Mouse (Mus musculus) lung, postnatal 14 days (tissue): ENCODE results near the gene Fibp.
A peak's percentile ranks its signal among the peaks of the same experiment; 100 is the strongest.
"Not testable (repeated sequence)": the region's sequence is repeated elsewhere in the genome, so short reads cannot be mapped to it uniquely, and the experiment has no call there.

ENCODE experiments used
- DNase-seq: peaks from one replicate; pipeline ENCODE4 v3.0.0; 2021

Fibp gene

GRCm38 (mm10) chr19:5466916-5467500 lies 6.6 kb downstream of the Fibp start:
- DNase-seq = no peak

- DNase-seq = no peak
These were observed 8.0 kb downstream of the Fibp start, which contains the start of gene Ctsw for GRCm38 (mm10) chr19:5468374-5468773. Ctsw (minus strand) TSS chr19:5468507.

GRCm38 (mm10) chr19:5471846-5472245 lies 11.4 kb downstream of the Fibp start:
- DNase-seq = no peak

GRCm38 (mm10) chr19:5472857-5473256 lies 12.4 kb downstream of the Fibp start:
- no peak for DNase-seq

- peak; percentile 89 for DNase-seq
These were observed 13.3 kb downstream of the Fibp start, which contains the start of gene Efemp2 for GRCm38 (mm10) chr19:5473720-5474119. Efemp2 (plus strand) TSS chr19:5473954.

GRCm38 (mm10) chr19:5474281-5475068 lies 14.1 kb downstream of the Fibp start:
- DNase-seq = peak; percentile 53

GRCm38 (mm10) chr19:5475069-5475714 lies 14.8 kb downstream of the Fibp start:
- no peak for DNase-seq

- no peak for DNase-seq
These were observed 16.7 kb downstream of the Fibp start for GRCm38 (mm10) chr19:5477004-5477667.

GRCm38 (mm10) chr19:5477668-5478300 lies 17.4 kb downstream of the Fibp start:
- DNase-seq = no peak

- DNase-seq = no peak
These were observed 19.6 kb downstream of the Fibp start for GRCm38 (mm10) chr19:5480016-5480415.

GRCm38 (mm10) chr19:5481398-5481797 lies 21.0 kb downstream of the Fibp start:
- DNase-seq = no peak

GRCm38 (mm10) chr19:5483386-5484359 lies 23.3 kb downstream of the Fibp start:
- no peak for DNase-seq

GRCm38 (mm10) chr19:5484496-5484895 lies 24.1 kb downstream of the Fibp start:
- no peak for DNase-seq

- no peak for DNase-seq
These were observed 25.0 kb downstream of the Fibp start for GRCm38 (mm10) chr19:5485371-5485770.

GRCm38 (mm10) chr19:5485821-5486220 lies 25.4 kb downstream of the Fibp start:
- DNase-seq = no peak

- peak; percentile 56 for DNase-seq
These were observed 25.9 kb downstream of the Fibp start for GRCm38 (mm10) chr19:5486286-5486685.

GRCm38 (mm10) chr19:5486771-5487170 lies 26.4 kb downstream of the Fibp start:
- DNase-seq = no peak

- peak; percentile 99 for DNase-seq
These were observed 27.5 kb downstream of the Fibp start, which contains the start of gene Mus81 for GRCm38 (mm10) chr19:5487768-5488550. Mus81 (minus strand) TSS chr19:5488402.

GRCm38 (mm10) chr19:5488878-5489571 lies 28.6 kb downstream of the Fibp start:
- peak; percentile 98 for DNase-seq

- DNase-seq = not testable (repeated sequence)
These were observed 29.3 kb downstream of the Fibp start for GRCm38 (mm10) chr19:5489721-5490120.
